Comparison of ENCODE assay signal across 18 mouse cellular contexts in the genomic region with DNA sequence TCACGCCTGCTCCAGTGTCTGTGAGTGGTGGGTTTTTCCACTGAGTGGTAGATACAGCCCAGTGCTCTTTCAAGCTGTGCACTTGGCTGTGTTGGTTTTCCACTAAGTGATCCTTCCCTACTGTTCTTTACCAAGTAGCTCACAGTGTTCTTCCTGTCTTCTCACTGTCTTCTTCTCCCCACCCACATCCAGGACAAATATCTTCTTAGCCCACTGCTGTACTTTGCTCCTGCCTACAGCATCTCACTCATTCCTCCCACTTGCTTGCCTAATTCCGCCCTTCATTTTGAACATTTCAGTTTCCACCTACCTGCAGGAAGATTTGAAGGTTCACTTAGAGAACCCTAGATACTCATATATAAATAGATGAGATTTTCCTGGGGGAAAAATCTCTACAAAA.
DNase-seq lines count a peak whose midpoint lies in the region.
"Had no signal": no experiment of that assay in that cellular context is flagged by ENCODE, and none has a peak within 500 bp of the region (broad histone marks: within the 10 kb centered on the region; RNA-seq: fewer than 3 reads in every experiment).

No protein-coding gene starts in this region.

- DNase-seq in left cerebral cortex, adult 11 months (ENCODE audit: low spot score) = peak; percentile 47
- no peak for DNase-seq in left cerebral cortex, postnatal 10 days (ENCODE audit: extremely low spot score in 1 of 2, low spot score in 2 of 2)
- DNase-seq in brain, adult 2 months (ENCODE audit: low read depth, low spot score) = peak; percentile 84
- peak; percentile 8 to 9 for DNase-seq in frontal cortex, postnatal 25 days (ENCODE audit: low spot score in 2 of 2)
- peak; percentile 36 to 84 for DNase-seq in left cerebral cortex, postnatal 25 days (ENCODE audit: low spot score in 2 of 2)
- no peak for DNase-seq in embryo, embryonic 10 days (ENCODE audit: low spot score)
- DNase-seq in cerebellum, adult 11 months = no peak
- DNase-seq in yolk sac, embryonic 10.5 days (ENCODE audit: low spot score) = no peak
- DNase-seq: adrenal gland, postnatal 25 days; cerebellum, adult 9-10 months; cerebellum, postnatal 36 days; gastrocnemius, adult 2 months; gastrocnemius, postnatal 36 days; heart, postnatal 10 days; kidney, postnatal 14 days; liver; lung, adult 2 months; lung, postnatal 10 days had no signal

- intact Hi-C loops in left cerebral cortex, postnatal 10 days (cut with DNase I) = no loop called here
- intact Hi-C loops in left cerebral cortex, postnatal 25 days (cut with DNase I) = loop anchor here (2.0 to 5.0 kb wide), 2 partner anchors 223 to 546 kb away; no protein-coding TSS in a partner anchor

Comparison
In these comparisons a context has a peak if more than half of its experiments do, and no peak if none do; other contexts are left out.
1. DNase-seq: peak in left cerebral cortex, adult 11 months (single experiment), brain, adult 2 months (single experiment), frontal cortex, postnatal 25 days (2 of 2) and left cerebral cortex, postnatal 25 days (2 of 2); none in left cerebral cortex, postnatal 10 days (0 of 2), embryo, embryonic 10 days (single experiment), cerebellum, adult 11 months (single experiment) and yolk sac, embryonic 10.5 days (single experiment).